Mouse (Mus musculus): Measurements from ENCODE around the gene Gpbp1l1. TPM values are rescaled to one million over a fixed set of nuclear protein-coding genes. Genes with fewer than 3 reads are reported as not detected.

Gene Gpbp1l1
- polyA plus RNA-seq, 1 experiment = 18.1 TPM

- H3ac ChIP-seq (ENCODE audit: control insufficient read depth, insufficient read length) = peak within 1 kb of the TSS; percentile 16
- peak within 1 kb of the TSS; percentile 95 for H3K4me2 ChIP-seq (ENCODE audit: low read depth)
- no peak for TF ChIP-seq CEBPB (IDR thresholded peaks at IDR 0.05; ENCODE audit: insufficient read depth, poor library complexity, severe bottlenecking)
- TF ChIP-seq E2F4 (IDR thresholded peaks at IDR 0.05; ENCODE audit: insufficient read depth) = peak; percentile 58
- no peak for TF ChIP-seq TCF12 (IDR thresholded peaks at IDR 0.05; ENCODE audit: insufficient read depth, poor library complexity, severe bottlenecking)
- no peak for TF ChIP-seq TCF3 (IDR thresholded peaks at IDR 0.05; ENCODE audit: insufficient read length, low read depth)
- TF ChIP-seq SRF (IDR thresholded peaks at IDR 0.05; ENCODE audit: control insufficient read depth, insufficient read length, low read depth) = no peak
- no peak for TF ChIP-seq MAX (IDR thresholded peaks at IDR 0.05; ENCODE audit: low read depth)
- no peak for TF ChIP-seq REST (IDR thresholded peaks at IDR 0.05; ENCODE audit: insufficient read depth, insufficient read length)
- H3K4me3 ChIP-seq = peak within 1 kb of the TSS; percentile 81
- no peaks in the 10 kb centered on the region for H3K36me3 ChIP-seq (ENCODE audit: control insufficient read depth, insufficient read depth)
- peaks cover 35% of the 10 kb centered on the region for H3K79me2 ChIP-seq (ENCODE audit: control insufficient read depth, insufficient read depth)
- no peaks in the 10 kb centered on the region for H3K27me3 ChIP-seq (ENCODE audit: control insufficient read depth, insufficient read depth, insufficient read length)
Observed at GRCm38 (mm10) chr4:116627722-116628662, 70.5 kb downstream of the Gpbp1l1 start, which contains the start of gene Nasp. Nasp (minus strand) TSS chr4:116627941.

- H3K4me3 ChIP-seq = no peak overlapping the region
- H3K27me3 ChIP-seq (ENCODE audit: control insufficient read depth, insufficient read depth, insufficient read length) = no peaks in the 10 kb centered on the region
- no peak overlapping the region for H3K4me2 ChIP-seq (ENCODE audit: low read depth)
- TF ChIP-seq MAX (IDR thresholded peaks at IDR 0.05; ENCODE audit: low read depth) (no peak), MYOD1 (IDR thresholded peaks at IDR 0.05; ENCODE audit: control insufficient read depth in 1 of 3, insufficient read length in 2 of 3, low read depth in 2 of 3) (no peak), POLR2A (IDR thresholded peaks at IDR 0.05; ENCODE audit: insufficient read length, low read depth) (no peak), USF1 (IDR thresholded peaks at IDR 0.05; ENCODE audit: low read depth) (no peak), REST (IDR thresholded peaks at IDR 0.05; ENCODE audit: insufficient read depth, insufficient read length) (no peak), SRF (IDR thresholded peaks at IDR 0.05; ENCODE audit: control insufficient read depth, insufficient read length, low read depth) (no peak), MYOG (IDR thresholded peaks at IDR 0.05; ENCODE audit: control insufficient read depth in 1 of 3, insufficient read depth in 1 of 3, insufficient read length in 2 of 3, low read depth in 2 of 3) (no peak), CEBPB (IDR thresholded peaks at IDR 0.05; ENCODE audit: insufficient read depth, poor library complexity, severe bottlenecking) (no peak), TCF12 (IDR thresholded peaks at IDR 0.05; ENCODE audit: insufficient read depth, poor library complexity, severe bottlenecking) (no peak), POLR2AphosphoS2 (IDR thresholded peaks at IDR 0.05; ENCODE audit: insufficient read length, low read depth) (no peak), TCF3 (IDR thresholded peaks at IDR 0.05; ENCODE audit: insufficient read length, low read depth) (no peak)
- peaks cover 31% of the 10 kb centered on the region for H3K36me3 ChIP-seq (ENCODE audit: control insufficient read depth, insufficient read depth)
- no peak overlapping the region for H3ac ChIP-seq (ENCODE audit: control insufficient read depth, insufficient read length)
- no peaks in the 10 kb centered on the region for H3K79me2 ChIP-seq (ENCODE audit: control insufficient read depth, insufficient read depth)
Observed at GRCm38 (mm10) chr4:116635197-116635596, 77.7 kb downstream of the Gpbp1l1 start.

DNA sequence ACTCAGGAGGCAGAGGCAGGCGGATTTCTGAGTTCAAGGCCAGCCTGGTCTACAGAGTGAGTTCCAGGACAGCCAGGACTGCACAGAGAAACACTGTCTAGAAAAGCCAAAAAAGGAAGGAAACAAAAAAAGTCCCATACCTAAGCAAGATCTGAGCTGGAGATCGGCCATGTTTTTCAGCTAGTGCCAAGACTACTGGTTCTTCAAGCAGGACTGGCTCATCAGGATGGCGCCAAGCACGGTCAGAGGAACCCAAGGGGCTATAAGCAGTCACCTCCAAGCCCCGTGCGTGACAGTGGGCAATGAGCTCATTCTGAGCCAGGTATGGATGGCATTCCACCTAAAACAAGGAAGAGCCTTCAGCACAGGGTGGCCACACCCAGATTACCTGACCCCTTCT, 81.4 kb downstream of the Gpbp1l1 start:
- H3K4me2 ChIP-seq (ENCODE audit: low read depth) = no peak overlapping the region
- H3K27me3 ChIP-seq (ENCODE audit: control insufficient read depth, insufficient read depth, insufficient read length) = no peaks in the 10 kb centered on the region
- H3K36me3 ChIP-seq (ENCODE audit: control insufficient read depth, insufficient read depth) = peaks cover 59% of the 10 kb centered on the region
- peaks cover 18% of the 10 kb centered on the region for H3K79me2 ChIP-seq (ENCODE audit: control insufficient read depth, insufficient read depth)
- TF ChIP-seq SRF (IDR thresholded peaks at IDR 0.05; ENCODE audit: control insufficient read depth, insufficient read length, low read depth) (no peak), CEBPB (IDR thresholded peaks at IDR 0.05; ENCODE audit: insufficient read depth, poor library complexity, severe bottlenecking) (no peak), MAX (IDR thresholded peaks at IDR 0.05; ENCODE audit: low read depth) (no peak), USF1 (IDR thresholded peaks at IDR 0.05; ENCODE audit: low read depth) (no peak), REST (IDR thresholded peaks at IDR 0.05; ENCODE audit: insufficient read depth, insufficient read length) (no peak), TCF3 (IDR thresholded peaks at IDR 0.05; ENCODE audit: insufficient read length, low read depth) (no peak), POLR2AphosphoS2 (IDR thresholded peaks at IDR 0.05; ENCODE audit: insufficient read length, low read depth) (no peak), POLR2A (IDR thresholded peaks at IDR 0.05; ENCODE audit: insufficient read length, low read depth) (no peak), TCF12 (IDR thresholded peaks at IDR 0.05; ENCODE audit: insufficient read depth, poor library complexity, severe bottlenecking) (no peak), E2F4 (IDR thresholded peaks at IDR 0.05; ENCODE audit: insufficient read depth) (no peak), MYOG (IDR thresholded peaks at IDR 0.05; ENCODE audit: control insufficient read depth in 1 of 3, insufficient read depth in 1 of 3, insufficient read length in 2 of 3, low read depth in 2 of 3) (no peak), MYOD1 (IDR thresholded peaks at IDR 0.05; ENCODE audit: control insufficient read depth in 1 of 3, insufficient read length in 2 of 3, low read depth in 2 of 3) (no peak)
- no peak overlapping the region for H3K4me3 ChIP-seq
- H3ac ChIP-seq (ENCODE audit: control insufficient read depth, insufficient read length) = no peak overlapping the region

DNA sequence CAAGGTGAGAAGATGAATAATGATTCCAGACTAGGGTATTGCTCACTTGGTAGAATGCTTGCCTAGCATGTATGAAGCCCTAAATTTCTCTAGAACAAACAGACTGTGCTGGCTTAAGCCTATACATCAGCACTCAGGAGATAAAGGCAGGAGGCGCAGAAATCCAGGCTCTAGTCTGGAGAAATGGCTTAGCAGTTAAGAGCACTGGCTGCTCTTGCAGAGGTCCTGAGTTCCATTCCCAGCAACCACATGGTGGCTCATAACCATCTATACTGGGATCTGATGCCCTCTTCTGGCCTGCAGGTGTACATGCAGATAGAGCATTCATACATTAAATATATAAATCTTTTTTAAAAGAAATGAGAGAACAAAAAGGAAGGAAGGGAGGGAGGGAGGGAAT, 84.6 kb downstream of the Gpbp1l1 start:
- TF ChIP-seq TCF3 (IDR thresholded peaks at IDR 0.05; ENCODE audit: insufficient read length, low read depth) = no peak
- no peak for TF ChIP-seq POLR2A (IDR thresholded peaks at IDR 0.05; ENCODE audit: insufficient read length, low read depth)
- no peak for TF ChIP-seq MYOG (IDR thresholded peaks at IDR 0.05; ENCODE audit: control insufficient read depth in 1 of 3, insufficient read depth in 1 of 3, insufficient read length in 2 of 3, low read depth in 2 of 3)
- TF ChIP-seq REST (IDR thresholded peaks at IDR 0.05; ENCODE audit: insufficient read depth, insufficient read length) = no peak
- TF ChIP-seq POLR2AphosphoS2 (IDR thresholded peaks at IDR 0.05; ENCODE audit: insufficient read length, low read depth) = no peak
- TF ChIP-seq MAX (IDR thresholded peaks at IDR 0.05; ENCODE audit: low read depth) = no peak
- TF ChIP-seq SRF (IDR thresholded peaks at IDR 0.05; ENCODE audit: control insufficient read depth, insufficient read length, low read depth) = no peak
- no peak for TF ChIP-seq MYOD1 (IDR thresholded peaks at IDR 0.05; ENCODE audit: control insufficient read depth in 1 of 3, insufficient read length in 2 of 3, low read depth in 2 of 3)
- no peak for TF ChIP-seq CEBPB (IDR thresholded peaks at IDR 0.05; ENCODE audit: insufficient read depth, poor library complexity, severe bottlenecking)
- no peak for TF ChIP-seq USF1 (IDR thresholded peaks at IDR 0.05; ENCODE audit: low read depth)
- TF ChIP-seq E2F4 (IDR thresholded peaks at IDR 0.05; ENCODE audit: insufficient read depth) = no peak
- Histone ChIP-seq H3ac (ENCODE audit: control insufficient read depth, insufficient read length) (no peak overlapping the region), H3K4me2 (ENCODE audit: low read depth) (no peak overlapping the region), H3K27me3 (ENCODE audit: control insufficient read depth, insufficient read depth, insufficient read length) (no peaks in the 10 kb centered on the region), H3K79me2 (ENCODE audit: control insufficient read depth, insufficient read depth) (peaks cover 50% of the 10 kb centered on the region), H3K36me3 (ENCODE audit: control insufficient read depth, insufficient read depth) (peaks cover 58% of the 10 kb centered on the region), H3K4me3 (no peak overlapping the region)

Other genes starting within 250 kb of the Gpbp1l1 start
- gene Mast2, start 93.5 kb upstream of the Gpbp1l1 start, polyA plus RNA-seq (2012; fragmentation: generic; extraction: Trizol) = 48.9 TPM
- 5.1 TPM for gene Ipp, start 50.1 kb upstream of the Gpbp1l1 start, polyA plus RNA-seq (2012; fragmentation: generic; extraction: Trizol)
- 17.0 TPM for gene Tmem69, start 1.7 kb upstream of the Gpbp1l1 start, polyA plus RNA-seq (2012; fragmentation: generic; extraction: Trizol)
- gene Ccdc17, start 39.0 kb downstream of the Gpbp1l1 start, polyA plus RNA-seq (2012; fragmentation: generic; extraction: Trizol) = 0.55 TPM
- gene Nasp, start 70.3 kb downstream of the Gpbp1l1 start, polyA plus RNA-seq (2012; fragmentation: generic; extraction: Trizol) = 20.0 TPM
- 746 TPM for gene Akr1a1, start 94.0 kb downstream of the Gpbp1l1 start, polyA plus RNA-seq (2012; fragmentation: generic; extraction: Trizol)
- gene Prdx1, start 127.9 kb downstream of the Gpbp1l1 start, polyA plus RNA-seq (2012; fragmentation: generic; extraction: Trizol) = 231 TPM
- gene Mmachc, start 150.7 kb downstream of the Gpbp1l1 start, polyA plus RNA-seq (2012; fragmentation: generic; extraction: Trizol) = 17.2 TPM
- gene Ccdc163, start 150.9 kb downstream of the Gpbp1l1 start, polyA plus RNA-seq (2012; fragmentation: generic; extraction: Trizol) = 18.9 TPM
- 3.8 TPM for gene Tesk2, start 163.3 kb downstream of the Gpbp1l1 start, polyA plus RNA-seq (2012; fragmentation: generic; extraction: Trizol)
- gene Toe1, start 250.0 kb downstream of the Gpbp1l1 start, polyA plus RNA-seq (2012; fragmentation: generic; extraction: Trizol) = 15.4 TPM

Data from myocyte (in vitro differentiated cells).